Mouse (Mus musculus): ENCODE results near the gene March5. TPM values are rescaled to one million over a fixed set of nuclear protein-coding genes. Genes with fewer than 3 reads are reported as not detected.
A peak's percentile ranks its signal among the peaks of the same experiment; 100 is the strongest.
"Not testable (repeated sequence)": the region's sequence is repeated elsewhere in the genome, so short reads cannot be mapped to it uniquely, and the experiment has no call there.

The March5 gene
- 98.8 and 117 TPM in 2 replicates for total RNA-seq (2021)
- long read RNA-seq, transcript March5-201 (6 exons, 1,809 nt): major isoform, 138 of 166 reads
- long read RNA-seq, partial matches to known transcripts: 2 of 166 reads
- long read RNA-seq, other reads (novel, unspliced or antisense): 22 of 166 reads

DNA sequence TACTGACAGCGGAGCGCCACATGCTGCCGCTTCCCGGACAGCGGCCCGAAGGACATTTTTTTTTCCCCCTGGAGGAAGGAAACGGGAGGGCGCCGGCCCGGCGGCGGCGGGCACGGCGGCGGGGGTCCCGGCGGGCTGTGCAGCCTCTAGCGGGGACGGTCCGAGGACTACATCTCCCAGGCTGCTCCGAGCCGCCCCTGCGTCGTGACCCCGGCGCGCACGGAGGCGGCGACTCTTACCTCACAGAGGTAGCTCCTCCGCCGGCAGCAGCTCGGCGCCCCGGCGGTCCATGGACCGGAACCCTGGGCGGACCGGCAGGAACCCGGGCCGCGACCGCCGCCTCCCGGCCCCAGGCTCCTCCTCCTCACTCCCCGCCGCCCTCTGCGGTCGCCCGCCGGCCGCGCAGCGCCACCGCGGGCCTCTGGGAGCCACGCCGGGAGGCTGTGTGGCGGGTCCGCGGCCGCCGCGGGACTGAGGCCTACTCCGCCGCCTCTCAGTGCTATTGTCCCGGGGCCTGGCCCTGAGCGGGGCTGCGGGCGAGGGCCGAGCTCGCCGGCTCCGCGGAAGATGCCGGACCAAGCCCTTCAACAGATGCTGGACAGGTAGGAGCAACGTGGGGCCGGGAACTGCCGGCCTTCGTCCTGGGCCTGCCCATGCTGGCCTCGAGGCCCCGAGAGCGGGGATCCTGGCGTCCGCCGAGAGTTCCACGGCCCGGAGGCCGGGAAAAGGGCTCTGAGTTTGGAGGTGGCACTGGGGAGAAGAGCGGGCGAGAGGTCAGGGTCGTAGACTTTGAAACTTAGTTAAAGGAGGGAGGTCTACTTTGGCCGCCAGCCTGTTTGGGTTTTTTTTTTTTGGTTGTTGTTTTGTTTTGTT is at the start of gene March5:
Gene March5, plus strand, starts transcription at position 241 of the 873 bp plus-strand sequence.
- DNase-seq: peak; percentile 90

DNA sequence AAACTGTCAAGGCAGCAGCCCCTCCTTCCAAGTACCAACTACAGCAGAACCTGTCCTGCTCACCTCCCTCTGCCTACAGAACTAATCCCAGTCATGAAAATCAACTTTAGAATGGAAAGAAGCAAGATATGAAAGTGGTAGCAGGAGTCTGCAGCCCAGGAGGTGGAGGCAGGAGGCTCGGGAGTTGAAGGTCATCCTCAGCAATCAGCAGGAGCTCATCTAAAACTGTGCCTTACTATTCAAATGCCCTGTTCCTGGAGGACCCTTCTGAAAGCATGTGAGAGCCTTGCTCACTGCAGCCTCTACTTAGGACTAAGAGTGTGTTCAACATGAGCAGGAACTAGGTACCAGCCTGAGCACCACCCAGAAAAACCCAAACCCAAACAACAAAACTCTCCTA is 35.2 kb upstream of the March5 start:
- no peak for DNase-seq

DNA sequence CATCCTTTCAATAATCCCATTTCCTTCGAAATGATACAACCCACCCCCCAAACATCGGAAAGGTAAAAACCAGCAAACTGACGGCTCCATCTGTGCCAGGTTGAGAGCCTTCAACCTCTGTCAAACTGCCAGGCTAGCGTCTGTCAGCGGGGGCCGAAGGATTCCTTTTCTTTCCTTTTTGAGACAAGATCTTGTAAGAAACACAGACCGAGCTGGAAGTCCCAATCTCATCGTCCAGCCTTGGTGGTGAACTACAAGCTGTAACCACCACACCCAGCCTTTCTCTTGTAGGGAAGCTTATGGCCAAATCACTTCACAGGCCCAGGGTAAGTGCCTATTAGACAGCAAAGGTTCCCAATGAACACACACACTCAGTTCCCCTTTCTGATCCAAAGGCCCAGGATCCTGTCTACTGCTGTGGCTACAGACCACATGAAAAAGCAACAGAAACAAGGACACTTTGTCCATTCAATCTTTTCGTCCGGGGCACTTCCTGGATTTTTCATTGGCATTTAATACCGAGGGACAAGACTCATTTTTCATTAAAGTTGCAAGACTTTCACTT is 34.7 kb upstream of the March5 start:
- DNase-seq: no peak

DNA sequence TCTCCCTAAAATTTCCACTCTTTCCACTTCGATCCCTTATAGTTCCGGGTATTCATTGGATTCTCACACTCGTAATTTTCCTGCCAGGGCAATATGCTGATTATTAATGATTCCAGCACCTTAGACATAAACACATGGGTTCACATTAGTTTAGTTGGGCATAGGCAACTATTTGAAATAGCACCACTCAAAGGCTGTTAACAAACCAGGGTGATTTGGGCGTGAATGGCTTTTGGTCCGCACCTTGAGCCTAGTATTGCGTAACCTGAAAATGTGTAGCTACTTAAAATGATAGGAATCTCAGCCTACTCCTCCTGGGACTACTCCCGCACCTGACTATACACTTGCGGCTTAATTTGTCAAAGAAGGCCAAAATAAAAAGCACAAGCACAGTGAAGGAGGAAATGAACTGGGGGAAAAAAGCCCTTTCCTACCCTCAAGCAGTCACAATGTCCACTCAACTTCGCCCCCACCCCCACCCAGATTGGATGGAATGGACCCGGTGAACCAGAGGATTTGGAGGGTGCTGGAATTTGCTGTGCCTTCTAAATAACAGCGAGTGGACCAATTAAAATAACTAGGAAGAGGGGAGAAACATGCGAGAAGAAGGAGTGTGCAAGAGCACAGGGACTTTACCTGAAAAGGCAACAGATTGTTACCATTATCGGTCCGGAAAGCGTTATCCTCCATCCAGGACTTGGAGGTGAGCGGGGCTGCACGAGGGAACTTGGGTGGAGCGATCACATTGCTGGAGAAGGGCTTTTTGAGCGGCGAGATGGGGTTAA is 33.8 kb upstream of the March5 start:
- DNase-seq: no peak

DNA sequence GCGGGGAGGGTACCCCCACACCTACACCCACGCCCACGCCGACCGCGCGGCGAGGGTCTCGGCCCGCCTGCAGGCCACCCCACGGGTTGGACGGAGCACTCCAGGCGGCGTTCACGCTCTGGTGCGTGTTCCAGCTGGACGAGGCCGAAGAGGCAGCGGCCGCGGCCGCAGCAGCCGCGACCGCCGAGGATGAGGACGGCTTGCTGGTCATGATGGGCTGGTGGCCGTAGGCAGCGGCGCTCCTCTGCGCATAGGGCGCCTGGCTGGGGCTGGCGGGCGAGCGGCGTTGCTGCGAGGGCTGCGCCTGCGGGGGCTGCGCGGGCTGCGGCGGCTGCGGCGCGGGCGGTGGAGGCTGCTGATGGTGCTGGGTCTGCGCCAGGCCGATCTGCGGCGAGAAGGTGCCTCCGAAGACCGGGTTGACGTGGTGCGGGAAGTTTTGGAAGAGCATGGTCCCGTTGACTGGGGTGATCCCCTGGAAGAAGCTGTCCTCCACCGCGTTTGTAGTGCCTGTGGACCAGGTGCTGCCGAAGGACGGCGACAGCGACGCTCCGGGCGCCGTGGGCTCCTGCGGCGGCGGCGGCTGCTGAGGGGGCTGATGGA is 33.1 kb upstream of the March5 start:
- peak; percentile 72 for DNase-seq

DNA sequence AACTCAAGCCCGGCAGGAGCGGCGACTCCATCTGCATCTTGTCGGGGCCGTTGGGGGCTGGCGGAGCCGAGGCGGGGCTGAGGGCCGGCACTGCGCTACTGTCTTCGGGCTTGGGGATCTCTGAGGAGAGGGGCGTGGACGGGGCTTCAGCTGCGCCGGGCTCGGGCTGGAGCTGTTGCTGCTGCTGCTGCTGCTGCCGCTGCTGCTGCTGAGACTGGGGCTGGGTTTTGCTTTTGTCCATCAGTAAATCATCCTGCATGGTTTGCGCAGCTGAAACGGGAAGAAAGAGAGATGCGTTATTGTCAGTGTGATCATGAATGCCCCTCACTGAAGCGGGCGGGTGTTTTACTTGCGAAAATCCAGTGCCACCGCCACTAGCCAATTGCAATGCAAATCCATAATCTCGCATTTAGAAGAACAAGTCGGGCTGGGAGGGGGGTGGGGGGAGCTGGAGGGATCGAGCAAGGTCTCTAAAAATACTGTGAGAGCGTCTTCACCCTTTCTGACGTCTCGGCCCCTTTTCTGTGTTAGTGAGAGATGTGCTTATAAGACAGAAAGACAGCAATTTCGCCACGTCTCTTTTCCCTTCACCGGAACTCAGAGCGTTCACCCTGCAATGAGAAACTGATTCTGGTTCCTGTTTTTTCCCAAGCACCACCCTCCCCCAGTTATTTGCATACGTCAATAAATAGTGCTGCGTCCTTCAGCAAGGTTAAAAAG is 32.5 kb upstream of the March5 start:
- DNase-seq: peak; percentile 50

DNA sequence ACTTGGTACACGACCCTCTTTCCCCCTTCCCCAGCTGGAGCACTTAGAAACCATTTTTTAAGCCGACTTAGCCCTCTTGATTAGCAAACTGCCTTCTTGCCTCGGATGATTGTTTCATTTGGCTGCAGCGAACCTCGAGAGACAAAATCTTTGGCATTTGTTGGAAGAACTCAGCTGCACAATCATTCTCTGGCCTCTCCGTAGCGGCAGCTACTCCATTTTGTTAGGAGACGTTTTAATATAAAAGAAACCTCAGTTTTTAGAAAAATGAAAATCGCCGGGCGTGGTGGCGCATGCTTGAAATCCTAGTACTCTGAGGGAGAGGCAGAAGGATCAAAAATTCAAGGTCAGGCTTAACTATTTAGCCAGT is 31.9 kb upstream of the March5 start:
- DNase-seq: no peak

DNA sequence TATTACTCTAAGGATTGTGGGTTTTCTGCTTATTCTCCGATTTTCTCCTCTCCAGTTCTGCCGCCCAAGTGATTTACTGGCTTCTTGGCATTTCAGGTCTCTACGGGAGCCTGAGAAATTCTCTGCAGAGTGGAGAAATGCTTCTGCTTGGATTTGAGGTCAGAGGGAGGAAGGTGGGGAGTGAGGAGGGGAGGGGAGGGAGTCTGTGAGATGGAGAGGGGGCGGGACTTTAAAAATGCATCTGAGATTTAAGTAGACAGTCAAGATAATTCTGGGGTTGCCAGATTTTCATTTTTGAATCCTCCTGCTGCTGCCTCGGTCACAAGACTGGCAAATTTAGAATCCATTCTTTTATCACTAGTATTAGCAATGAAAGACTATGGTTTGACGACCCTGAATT is 31.4 kb upstream of the March5 start:
- peak; percentile 10 for DNase-seq

DNA sequence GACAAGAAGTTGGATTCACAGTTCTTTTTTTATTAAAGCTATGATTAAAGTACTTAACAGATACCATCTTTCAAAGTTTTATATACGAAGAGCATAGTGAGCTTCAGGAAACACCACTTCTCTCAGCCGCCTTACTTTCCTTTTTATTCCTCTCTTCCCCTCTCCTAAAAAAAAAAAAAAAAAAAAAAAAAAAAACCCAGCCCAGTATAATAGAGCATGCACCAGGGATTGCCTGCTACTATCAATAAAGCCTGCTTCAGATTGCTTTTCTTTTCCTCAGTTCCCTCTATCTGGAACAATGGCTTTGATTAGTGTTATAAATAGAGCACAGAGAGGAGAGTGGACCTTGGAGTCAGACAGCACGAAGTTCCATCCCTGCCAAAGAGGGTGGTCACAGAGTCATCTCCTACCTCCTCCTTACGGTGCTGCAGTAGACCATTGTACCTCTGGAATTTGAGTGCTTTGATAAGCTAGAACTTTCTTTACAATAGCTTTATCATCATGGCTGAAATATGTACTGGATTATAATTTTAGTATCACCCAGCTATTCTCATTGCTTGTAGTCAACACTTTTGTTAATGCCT is 30.4 kb upstream of the March5 start:
- DNase-seq: no peak

DNA sequence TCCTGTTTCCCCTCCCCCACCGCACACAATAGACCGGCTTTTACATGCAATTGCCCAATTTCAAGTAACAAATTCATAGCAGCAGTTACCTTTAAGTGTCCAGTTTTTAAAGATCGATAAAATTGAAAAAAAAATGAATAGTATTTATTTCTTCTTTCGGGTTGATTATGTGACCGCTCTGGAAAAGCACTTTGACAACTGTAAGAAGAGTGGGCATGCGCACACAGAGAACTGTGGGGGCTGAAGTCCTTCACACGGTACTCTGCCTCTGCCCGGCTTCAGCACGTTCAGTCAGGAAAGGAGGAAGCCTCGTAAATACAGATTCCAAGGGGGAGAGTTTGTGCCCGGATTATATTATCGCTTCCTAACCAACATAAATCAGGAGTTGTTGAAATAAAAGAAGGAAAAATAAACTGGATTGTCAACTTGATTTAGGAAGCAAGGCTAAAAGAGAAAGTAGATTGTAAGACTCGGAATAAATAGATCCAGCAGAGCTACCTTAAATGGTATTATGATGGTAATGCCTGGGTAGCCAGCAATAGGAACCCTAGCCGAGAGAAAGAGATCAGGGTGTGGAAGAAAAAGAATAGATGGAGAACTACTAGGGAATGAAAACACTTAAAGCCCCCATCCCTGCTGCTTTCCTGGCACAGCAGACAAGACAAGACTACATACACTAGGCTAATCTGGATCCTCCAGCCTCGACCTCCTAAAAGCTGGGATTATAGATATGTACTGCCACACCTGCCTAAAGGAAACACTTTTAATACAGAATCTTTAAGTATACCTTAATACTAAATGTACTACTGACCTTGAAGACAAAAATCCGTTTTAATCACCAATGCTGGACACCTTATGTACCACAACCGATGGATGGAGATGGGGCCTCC is 29.3 kb upstream of the March5 start:
- peak; percentile 58 for DNase-seq

DNA sequence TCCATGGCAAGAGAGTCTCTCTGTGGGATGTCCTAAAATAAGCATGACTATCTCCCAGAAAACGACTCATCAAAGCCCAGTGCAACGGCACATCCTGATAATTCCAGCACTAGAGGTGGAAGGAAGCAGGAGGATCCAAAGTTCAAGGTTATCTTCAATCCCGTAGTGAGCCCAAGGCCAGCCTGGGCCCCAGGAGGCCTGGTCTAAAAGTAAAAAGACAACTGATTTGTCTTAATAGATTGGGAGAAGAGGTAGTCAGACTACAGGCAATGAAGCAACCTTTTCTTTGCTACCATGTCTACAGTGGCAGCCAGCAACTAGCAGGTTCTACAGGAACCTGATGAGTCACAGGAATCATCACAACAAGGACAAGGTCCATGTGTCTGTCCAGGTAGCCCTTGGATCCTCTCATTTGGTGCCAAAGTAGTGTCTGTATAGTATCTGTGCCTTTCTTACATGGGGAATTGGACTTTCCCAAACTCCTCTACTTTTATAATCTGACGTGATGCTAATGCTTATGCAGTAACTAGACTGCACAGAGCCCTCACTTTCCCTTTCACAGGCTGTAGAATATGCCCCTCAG is 18.9 kb upstream of the March5 start:
- DNase-seq: no peak

DNA sequence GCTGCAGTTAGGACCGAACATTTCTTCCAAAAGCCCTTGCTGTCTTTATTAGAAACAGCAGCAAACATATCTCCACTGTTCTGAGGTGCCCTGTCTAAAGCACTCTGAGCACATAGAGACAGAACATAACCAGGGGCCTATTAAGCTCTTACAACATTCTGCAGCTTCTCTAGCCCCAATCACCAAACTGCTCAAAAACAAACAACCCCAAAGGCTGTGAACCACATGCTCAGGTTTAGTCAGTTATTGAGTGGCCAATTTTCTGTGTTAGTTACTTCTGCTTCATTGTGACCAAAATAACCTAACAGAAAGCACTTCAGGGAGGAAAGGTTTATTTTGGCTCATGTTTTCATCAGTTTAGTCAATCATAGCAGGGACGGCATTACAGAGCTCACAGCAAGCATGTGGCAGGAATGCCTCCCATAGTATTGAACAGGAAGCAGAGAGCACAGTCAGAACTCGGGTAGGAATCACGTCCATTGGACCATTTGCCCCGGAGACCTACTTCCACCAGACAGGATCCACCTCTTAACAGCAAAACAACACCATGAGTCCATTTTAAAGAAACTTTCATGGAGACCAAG is 14.8 kb upstream of the March5 start:
- DNase-seq: no peak

DNA sequence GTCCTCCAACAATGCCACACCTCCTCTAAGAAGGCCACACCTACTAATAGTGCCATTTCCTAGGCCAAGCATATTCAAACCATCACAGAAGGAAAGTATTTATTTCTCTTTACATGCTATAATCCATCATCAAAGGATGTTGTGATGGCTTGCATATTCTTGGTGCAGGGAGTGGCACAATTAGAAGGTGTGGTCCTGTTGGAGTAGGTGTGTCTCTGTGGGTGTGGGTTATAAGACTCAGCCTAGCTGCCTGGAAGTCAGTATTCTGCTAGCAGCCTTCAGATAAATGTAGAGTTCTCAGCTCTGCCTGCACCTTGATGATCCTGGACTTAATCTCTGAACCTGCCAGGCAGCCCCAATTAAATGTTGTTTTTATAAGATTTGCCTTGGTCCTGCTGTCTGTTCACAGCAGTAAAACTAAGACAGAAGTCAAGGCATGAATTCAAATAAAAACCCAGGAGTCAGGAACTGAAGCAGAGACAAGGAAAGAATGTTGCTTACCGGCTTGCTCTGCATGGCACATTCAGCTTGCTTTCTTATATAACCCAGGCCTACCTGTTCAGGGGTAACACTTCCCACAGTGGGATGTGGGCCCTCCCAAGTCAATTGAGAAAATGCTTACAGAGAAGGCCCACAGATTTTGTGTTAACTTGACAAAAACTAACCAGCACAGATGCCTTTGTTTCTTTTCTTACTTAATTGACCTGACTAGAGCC is 9.0 kb upstream of the March5 start:
- no peak for DNase-seq

DNA sequence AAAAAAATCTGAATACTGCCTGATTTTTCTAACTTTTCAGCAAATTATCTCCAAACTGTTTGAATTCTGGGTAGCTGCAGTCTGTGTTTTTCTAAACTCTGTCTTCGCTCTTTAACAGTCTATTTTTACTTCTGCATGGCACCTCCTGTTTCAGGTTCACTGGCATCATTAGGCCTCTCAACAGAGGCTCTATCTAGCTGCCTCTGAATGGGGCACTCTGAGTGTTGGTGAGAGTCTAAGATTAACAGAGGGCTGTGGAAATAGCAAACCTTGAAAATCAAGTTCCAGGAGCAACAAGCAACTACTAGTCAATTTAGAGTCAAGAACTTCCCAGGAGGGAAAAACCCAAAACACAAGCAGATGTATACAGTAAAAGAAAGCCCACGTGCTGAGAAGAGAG is 7.5 kb upstream of the March5 start:
- no peak for DNase-seq

DNA sequence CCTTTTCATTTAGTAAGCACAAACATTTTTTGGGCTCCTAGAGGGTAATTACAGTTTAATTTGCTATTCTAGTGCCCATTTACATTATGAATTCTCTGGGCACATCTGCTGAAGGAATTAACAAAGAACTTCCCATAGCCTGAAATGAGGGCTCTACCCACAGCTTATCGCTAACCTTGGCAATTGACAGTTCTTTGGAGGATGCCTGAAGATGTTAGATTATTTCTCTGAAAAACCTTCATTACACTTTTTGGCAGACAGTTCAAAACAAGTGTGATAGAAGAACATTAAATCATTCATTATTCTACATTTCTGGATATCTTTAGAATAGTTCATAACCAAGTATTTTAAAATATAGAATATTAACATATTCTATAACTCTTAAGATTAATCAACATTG is 4.0 kb upstream of the March5 start:
- DNase-seq: no peak

DNA sequence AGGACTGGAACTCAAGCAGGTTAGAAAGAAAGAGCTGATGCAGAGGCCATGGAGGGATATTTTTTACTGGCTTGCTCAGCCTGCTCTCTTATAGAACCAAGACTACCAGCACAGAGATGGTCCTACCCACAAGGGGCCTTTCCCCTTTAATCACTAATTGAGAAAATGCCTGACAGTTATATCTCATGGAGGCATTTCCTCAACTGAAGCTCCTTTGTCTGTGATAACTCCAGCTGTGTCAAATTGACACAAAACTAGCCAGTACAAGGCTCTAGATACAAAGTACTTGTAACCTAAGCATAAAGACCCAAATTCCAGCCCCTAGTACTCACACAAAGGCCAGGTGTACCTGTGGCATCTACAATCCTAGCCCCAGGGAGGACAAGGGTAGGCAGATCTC is 2.2 kb upstream of the March5 start:
- not testable (repeated sequence) for DNase-seq

DNA sequence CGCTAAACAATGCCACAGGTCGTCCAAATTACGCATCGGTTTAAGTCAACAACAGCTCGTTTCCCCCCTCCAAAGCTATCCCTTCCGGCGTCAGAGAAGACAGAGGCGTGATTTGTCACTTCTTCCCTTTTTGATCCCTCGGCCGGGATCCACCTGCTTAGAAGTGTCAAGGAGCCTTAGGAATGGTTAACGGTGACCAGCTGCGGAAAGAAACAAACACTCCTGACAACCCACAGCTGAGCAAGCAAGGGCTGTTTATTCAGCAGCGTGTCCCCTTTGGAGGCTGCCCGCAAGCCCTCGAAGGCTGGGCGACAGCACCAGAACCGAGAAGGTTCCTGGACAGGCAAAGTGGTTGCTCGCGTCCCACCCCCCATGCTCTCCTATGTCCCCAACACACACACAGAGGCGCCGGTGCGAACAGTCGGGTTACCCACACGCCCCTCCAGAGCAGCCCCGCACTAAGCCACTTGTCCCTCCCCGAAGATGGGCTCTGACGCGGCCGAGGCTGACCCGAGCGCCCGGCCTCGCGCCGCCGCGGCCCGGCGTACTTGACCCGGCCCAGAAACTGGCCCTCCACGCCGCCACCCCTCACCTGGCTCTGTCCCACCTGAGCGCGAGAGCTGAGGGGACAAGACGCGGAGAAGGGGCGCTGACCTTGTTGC is 571 bp upstream of the March5 start:
- DNase-seq: peak; percentile 54

DNA sequence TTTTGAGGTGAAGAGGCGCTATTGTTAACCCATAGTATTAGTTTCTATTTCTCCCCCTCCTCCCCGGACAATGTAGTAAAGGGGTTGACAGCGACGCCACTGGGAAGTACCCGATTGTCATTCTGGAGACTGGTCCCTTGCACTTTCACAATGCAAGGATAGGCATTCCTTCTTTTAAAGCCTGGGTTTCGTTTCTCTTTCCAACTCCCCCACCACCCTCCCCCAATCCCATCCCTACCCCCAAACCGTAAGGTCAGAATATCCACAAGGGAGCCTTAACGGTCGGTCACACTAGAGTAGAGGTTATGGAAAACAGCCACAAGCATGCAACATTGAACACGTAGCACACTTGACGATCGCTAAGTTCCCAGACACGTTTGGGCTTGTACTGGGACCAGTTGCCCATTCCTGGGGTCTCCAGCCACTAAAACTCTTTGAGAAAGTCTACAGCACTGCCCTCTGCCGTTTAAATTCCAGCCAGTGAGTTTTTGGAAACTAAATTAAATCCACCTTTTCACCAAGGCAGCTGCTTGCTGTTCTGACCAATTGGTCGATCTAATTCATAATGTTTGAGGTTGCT is 923 bp downstream of the March5 start, which contains the start of gene Cpeb3:
Gene Cpeb3, minus strand, starts transcription at position 426 of the 580 bp plus-strand sequence.
- DNase-seq: peak; percentile 13

Data from adrenal gland, postnatal 25 days (tissue).